Mouse (Mus musculus): Measurements from ENCODE around the gene Gclc.
A peak's percentile ranks its signal among the peaks of the same experiment; 100 is the strongest.

Gene Gclc

DNA sequence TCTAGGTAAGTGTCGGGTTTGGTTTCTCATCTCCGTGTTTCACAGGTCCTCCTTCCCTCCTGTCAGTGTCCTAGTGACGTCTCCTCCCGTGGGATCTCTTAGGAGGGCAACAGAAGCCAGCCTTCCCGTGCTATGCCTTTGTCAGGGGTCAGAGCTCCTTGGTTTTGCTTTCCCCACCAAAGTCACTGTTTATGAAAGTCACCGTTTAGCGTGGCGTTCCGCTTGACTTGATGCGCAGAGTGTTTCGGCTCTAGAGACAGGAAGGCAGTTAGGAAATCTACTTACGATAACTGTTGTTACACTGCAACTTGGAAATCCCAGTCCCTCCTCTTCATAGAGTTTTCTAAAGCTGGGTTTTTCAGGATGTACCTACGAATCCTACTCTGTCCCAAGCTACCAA is 28.7 kb downstream of the Gclc start:
- DNase-seq (ENCODE audit: low spot score in 2 of 2): no peak

- DNase-seq (ENCODE audit: low spot score in 2 of 2): no peak
These were observed 31.1 kb downstream of the Gclc start for GRCm38 (mm10) chr9:77785466-77785865.

- no peak for DNase-seq (ENCODE audit: low spot score in 2 of 2)
These were observed 33.6 kb downstream of the Gclc start for GRCm38 (mm10) chr9:77787936-77788335.

DNA sequence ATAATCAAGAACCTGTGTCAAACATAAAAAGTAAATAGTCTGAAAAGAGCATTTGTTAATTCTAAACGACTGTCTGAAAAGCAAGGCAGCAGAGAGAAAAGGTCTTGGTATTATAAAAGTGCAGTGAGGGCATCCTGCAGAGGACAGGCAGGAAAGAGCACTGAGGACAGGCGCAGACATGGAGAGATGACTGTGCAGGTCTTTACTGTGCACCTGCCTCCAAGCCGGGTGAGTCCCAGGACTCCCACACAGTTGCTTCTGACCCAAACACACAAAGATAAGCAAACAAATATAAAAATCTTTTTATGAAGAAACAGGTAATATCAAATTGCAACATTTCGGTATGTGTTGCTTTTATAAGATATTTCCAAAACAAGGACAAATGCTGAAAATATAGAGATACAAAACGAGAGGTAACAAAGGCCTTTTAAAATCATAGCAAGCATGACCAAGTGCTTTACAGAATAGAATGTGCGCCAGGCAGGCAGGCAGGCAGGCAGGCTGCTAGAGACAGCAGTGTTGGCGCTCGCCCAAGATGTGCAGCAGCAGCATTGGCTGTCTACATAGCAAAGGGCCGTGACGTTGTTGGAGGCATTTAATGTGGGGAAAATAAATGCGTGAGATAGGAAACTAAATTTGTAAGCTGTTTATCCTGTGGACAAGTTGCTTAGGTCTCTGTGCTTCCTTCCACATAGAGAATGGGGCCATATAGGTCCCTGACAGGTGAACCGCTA is 35.4 kb downstream of the Gclc start:
- DNase-seq (ENCODE audit: low spot score in 2 of 2): no peak

DNA sequence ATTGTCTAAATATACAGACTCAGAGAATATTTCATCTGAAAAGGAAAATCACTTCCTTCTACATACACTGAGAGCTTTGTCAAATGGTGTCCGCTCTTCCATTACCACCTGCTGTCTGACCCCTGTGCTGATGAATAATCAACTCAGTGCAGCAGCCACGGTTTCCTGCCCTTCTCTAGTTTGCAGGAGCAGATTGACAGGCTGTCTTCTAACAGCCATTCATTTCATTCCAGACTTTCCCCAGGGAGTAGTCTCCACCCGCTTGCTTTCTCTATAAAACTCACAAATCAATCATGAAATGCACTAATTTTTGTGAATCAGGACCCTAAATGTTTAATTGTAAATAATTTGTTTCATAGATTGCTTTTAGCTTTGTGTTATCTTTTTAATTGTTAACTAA is 39.5 kb downstream of the Gclc start:
- DNase-seq (ENCODE audit: low spot score in 2 of 2): no peak

DNA sequence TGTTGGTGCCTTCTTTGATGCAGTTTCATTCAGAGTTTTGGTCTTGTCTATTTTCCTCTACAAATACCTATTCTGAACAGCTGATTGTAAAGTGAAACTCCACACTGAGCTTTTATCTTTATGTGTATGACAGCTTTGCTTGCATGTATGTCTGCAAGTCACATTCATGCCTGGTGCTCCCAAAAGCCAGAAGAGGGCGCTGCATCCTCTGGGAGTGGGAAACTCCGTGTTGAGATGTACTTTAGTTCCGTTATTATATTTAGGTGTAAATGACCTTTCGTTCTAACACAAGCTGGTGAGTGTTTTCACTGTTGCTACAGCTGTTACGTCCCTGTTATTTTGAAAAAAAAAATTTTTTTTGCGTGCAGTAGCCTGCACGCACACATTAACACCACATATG is 48.1 kb downstream of the Gclc start:
- DNase-seq (ENCODE audit: low spot score in 2 of 2): no peak

- no peak for DNase-seq (ENCODE audit: low spot score in 2 of 2)
These were observed 52.1 kb downstream of the Gclc start for GRCm38 (mm10) chr9:77806426-77806825.

DNA sequence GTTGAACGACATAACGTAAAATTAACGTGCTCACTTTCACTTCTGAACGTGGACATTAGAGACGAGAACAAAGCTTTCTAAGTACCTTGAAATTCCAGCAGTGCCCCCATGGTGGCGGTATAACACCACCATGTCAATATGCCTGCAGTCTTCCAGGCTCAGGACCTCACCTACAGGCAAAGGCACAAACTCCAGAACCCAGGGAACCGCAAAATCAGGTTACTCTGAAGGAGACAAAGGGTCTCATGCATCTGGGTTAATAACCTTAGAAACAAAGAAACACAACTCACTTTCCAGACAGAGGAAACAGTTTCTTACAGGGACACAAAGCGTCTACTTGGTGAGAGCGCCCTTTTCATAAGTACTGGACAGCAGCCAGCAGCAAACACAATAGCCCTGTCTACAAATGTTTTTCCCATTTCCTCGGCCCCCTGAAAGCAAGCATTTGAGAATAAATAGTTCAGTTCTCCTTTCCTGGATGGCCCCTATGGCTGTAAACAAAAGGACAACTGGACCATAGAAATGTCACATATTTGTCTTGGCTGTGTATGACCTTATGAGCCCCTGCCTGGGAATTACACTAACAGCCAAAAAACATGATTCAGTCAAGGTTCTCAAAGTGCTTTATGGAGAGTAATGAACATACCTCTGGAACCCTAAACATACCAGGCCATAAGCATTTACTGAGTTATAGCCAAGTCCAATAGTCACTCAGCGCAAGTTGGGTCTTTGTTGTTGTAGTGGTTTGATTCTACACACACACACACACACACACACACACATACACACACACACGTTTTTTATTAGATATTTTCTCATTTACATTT is 52.7 kb downstream of the Gclc start:
- peak; percentile 72 to 86 for DNase-seq (ENCODE audit: low spot score in 2 of 2)

GRCm38 (mm10) chr9:77808481-77808880 is 54.1 kb downstream of the Gclc start:
- no peak for DNase-seq (ENCODE audit: low spot score in 2 of 2)

GRCm38 (mm10) chr9:77818858-77819257 is 64.5 kb downstream of the Gclc start:
- no peak for DNase-seq (ENCODE audit: low spot score in 2 of 2)

DNA sequence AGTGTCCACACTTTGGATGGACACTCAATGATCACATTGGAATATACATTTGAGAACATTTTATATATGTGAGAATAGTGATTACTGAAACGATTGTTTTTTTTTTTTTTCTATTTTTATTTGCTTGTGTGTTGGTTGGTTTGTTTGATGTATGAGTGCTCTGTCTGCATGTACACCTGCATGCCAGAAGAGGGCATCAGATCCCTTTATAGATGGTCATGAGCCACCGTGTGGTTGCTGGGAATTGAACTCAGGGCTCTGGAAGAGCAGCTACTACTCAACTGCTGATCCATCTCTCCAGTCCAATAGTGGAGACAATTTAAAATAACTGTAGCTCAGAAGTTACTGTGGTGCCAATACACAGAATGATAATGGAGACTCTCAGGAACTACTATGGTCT is 65.0 kb downstream of the Gclc start:
- DNase-seq (ENCODE audit: low spot score in 2 of 2): no peak

DNA sequence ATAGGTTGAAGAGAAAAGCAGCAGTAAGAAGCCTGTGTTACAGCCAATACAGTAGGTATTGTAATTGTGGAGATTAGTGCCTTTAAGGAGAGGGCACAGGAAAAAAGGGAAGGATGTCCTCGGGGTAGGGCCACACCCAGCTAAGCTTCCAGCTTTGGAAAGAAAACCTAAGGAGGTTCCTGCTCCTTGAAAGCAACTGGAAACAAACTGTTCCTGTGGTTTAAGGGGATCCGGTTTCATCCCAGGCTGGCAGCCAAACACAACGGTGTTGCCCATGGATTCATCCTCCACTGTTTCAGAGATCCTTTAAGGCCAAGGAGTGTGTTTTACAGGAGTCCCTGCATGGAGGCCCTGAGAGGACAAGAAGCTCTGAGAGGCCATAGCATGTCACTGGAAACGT is 66.5 kb downstream of the Gclc start:
- DNase-seq (ENCODE audit: low spot score in 2 of 2): no peak

DNA sequence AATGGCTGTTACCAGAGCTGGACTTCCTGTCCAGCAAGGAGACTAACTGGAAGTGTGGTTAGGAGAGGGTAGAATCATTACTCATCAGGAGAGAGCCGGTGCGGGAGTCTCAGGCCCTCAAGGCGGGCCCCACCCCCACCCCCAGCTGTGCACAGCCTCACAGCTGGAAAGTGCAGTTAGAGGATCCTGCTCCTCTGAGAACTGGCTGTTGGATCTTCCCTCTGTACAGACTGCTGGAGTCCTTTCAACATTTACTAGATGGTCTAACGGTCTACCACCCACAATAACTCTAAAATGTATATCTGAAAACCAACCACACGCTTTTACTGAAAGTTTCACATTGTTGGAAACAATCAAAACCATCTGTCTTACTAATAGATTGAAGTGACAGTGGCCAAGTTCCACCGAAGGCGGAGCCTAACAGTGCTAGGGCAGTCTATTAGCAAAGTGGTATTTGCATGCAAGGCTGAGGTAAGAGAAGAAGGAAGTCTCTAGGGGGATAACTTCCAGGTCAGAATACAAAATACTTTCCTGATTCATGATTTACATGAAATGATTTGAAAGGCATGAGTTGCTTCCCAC is 71.1 kb downstream of the Gclc start:
- DNase-seq (ENCODE audit: low spot score in 2 of 2): no peak

DNA sequence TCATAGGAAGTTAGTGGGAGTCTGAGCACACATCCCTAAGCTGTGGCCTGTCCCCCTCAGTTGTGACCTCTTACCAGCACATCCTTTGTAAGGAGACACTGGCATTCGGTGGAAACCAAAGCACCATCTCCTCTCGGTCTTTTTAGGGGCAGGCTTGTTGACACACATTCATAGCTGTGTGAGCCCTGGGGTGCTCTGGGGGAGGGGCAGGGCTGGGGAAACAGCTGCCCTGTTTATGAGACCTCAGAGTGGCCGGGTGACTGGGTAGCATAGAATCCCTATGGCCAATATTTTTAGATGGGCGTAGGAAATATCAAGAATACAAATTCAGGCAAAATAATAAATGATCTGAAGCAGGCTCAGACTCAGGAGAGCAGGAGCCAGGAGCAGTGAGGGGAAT is 71.9 kb downstream of the Gclc start:
- DNase-seq (ENCODE audit: low spot score in 2 of 2): no peak

DNA sequence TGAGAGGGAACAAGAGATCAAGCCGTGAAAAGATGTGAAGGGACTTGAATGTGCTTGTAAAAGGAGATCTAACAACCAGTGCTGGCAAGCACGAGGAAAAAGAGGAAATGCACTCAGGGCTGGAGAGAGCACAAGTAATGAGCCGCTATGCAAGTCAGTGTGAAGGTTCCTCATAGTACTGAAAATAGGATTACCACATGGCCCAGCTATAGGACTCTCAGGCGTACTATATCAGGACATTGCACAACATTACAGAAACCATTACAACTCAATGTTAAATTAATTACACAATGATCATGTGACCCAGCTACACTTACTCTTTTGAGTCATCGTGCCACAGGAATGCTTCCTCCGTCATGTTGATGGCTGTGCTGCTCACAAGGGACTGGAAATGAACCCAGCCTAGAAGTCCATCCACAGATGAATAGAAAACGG is 74.2 kb downstream of the Gclc start:
- no peak for DNase-seq (ENCODE audit: low spot score in 2 of 2)

DNA sequence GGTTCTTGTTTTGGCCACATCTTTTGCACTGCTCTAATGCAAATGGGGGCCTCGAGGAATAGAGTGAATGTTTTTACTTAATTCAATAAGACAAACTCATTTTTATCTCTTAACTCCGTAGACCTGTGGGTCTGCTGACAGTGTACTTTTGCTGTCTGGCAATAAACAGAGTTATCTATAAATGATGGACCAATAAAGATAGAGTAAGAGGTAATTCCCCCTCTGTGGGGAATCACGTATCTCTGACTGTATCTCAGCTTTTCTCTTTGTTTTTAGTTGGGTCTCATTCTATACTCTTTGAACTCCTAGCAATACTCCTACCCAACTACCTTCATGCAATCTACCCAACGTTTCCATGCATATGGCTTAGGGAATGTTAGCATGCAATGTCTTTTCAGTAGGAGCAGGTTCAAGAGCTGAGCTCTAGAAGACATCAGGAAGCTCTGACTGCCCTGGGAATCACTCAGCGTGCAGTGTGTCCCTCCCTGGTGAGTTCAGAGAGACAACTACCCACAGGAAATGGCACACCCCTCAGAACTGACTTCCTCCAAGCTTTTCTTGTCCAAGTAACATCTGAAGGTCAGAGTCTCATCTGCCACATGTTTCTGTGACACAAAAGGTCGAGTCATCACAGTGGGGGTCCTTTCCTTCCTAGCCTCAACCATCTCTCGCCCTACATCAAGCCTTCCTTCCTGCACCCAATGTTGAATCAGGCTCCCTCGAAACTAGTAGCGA is 80.1 kb downstream of the Gclc start:
- no peak for DNase-seq (ENCODE audit: low spot score in 2 of 2)

DNA sequence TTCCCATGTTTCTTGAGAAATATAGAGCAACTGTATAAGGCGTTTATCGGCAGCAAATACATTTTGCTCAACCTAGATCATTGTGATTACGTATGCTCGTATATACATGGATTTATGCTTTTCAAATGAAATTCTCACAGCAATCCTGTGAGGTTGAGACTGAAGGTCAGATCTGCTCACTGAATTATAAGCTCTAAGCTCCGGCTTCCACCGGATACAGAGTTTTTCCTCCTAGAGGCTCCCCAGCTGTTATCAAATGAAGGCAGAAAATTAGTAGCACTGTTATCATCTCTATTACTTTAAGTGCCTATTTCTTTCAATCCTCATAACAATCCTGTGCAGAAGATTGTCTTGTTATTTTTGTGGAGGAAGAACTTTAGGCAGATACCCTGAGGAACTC is 80.8 kb downstream of the Gclc start:
- no peak for DNase-seq (ENCODE audit: low spot score in 2 of 2)

GRCm38 (mm10) chr9:77835756-77836155 is 81.4 kb downstream of the Gclc start:
- no peak for DNase-seq (ENCODE audit: low spot score in 2 of 2)

DNA sequence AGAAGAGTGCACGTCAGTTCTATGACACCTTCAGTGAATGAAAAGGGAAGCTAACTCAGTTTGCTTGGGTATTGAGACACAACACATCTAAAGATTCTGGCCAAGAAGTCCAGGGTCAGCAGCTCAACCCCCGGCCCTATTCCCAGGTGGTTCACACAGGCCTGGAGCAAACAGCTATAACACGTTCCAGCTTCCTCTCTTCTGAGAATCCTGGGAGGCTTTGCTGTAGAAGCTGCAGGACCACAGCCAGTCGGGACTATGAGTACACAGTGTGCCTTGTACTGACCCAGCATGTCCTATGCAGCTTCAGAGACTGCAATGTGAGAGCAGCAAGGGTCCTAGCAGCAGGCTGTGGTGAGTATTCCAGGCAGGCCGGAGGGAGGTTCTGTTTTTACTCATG is 84.3 kb downstream of the Gclc start:
- peak; percentile 21 to 49 for DNase-seq (ENCODE audit: low spot score in 2 of 2)

Measured in urinary bladder, postnatal 4 days (tissue).